Mouse (Mus musculus): ENCODE results near the gene Luc7l3. TPM values are rescaled to one million over a fixed set of nuclear protein-coding genes. Genes with fewer than 3 reads are reported as not detected.

The Luc7l3 gene
- total and polyA plus RNA-seq, 2 experiments = 4.6 to 20.1 TPM

GRCm38 (mm10) chr11:94327693-94328643 lies 6.2 kb upstream of the Luc7l3 start, which contains the start of gene Ankrd40:
Gene Ankrd40 (plus strand): TSS chr11:94328001.
- no peaks in the 10 kb centered on the region for H3K36me3 ChIP-seq (ENCODE audit: control insufficient read depth, insufficient read depth, low read length)
- H3K27me3 ChIP-seq (ENCODE audit: control insufficient read depth, insufficient read depth, low read length) = no peaks in the 10 kb centered on the region
- no peak for TF ChIP-seq CTCF (IDR thresholded peaks at IDR 0.05; ENCODE audit: low read depth, low read length)
- 0 out of 2 replicates have a peak, but pooled peaks have one; percentile 47 for TF ChIP-seq POLR2A (IDR thresholded peaks at IDR 0.05; ENCODE audit: extremely low read depth, insufficient read depth, low read length)
- H3K4me1 ChIP-seq (ENCODE audit: control insufficient read depth, insufficient read depth, low read length) = peaks cover 17% of the 10 kb centered on the region
- peak within 1 kb of the TSS; percentile 78 for H3K4me3 ChIP-seq (ENCODE audit: insufficient read depth, low read depth, low read length)
- peaks cover 8% of the 10 kb centered on the region; the same call in 1 of the 2 replicates for H3K79me2 ChIP-seq (ENCODE audit: control insufficient read depth, insufficient read depth, low read length)
- H3K9ac ChIP-seq (ENCODE audit: low read depth, low read length) = peak within 1 kb of the TSS; percentile 77
- peak; percentile 77 for DNase-seq (ENCODE audit: extremely low read depth, low read depth, low spot score)
- 1% methylated on average over 68 of the region's 78 CpGs for WGBS
- peak within 1 kb of the TSS; percentile 94 for H3K27ac ChIP-seq (replicated peaks; ENCODE audit: insufficient read depth, low read depth, low read length)

- WGBS = 18% methylated on average over 10 of the region's 10 CpGs
- peaks cover 19% of the 10 kb centered on the region for H3K4me1 ChIP-seq (ENCODE audit: control insufficient read depth, insufficient read depth, low read length)
- H3K9ac ChIP-seq (ENCODE audit: low read depth, low read length) = peak overlapping the region; percentile 57
- TF ChIP-seq CTCF (IDR thresholded peaks at IDR 0.05; ENCODE audit: low read depth, low read length) = no peak
- TF ChIP-seq POLR2A (IDR thresholded peaks at IDR 0.05; ENCODE audit: extremely low read depth, insufficient read depth, low read length) = no peak
- no peaks in the 10 kb centered on the region for H3K27me3 ChIP-seq (ENCODE audit: control insufficient read depth, insufficient read depth, low read length)
- no peaks in the 10 kb centered on the region for H3K36me3 ChIP-seq (ENCODE audit: control insufficient read depth, insufficient read depth, low read length)
- no peak for DNase-seq (ENCODE audit: extremely low read depth, low read depth, low spot score)
- peak overlapping the region; percentile 18 for H3K4me3 ChIP-seq (ENCODE audit: insufficient read depth, low read depth, low read length)
- peaks cover 6% of the 10 kb centered on the region; the same call in 1 of the 2 replicates for H3K79me2 ChIP-seq (ENCODE audit: control insufficient read depth, insufficient read depth, low read length)
- H3K27ac ChIP-seq (replicated peaks; ENCODE audit: insufficient read depth, low read depth, low read length) = peak overlapping the region; percentile 56
These were observed 5.2 kb upstream of the Luc7l3 start for GRCm38 (mm10) chr11:94326961-94327411.

GRCm38 (mm10) chr11:94324618-94325017 lies 2.8 kb upstream of the Luc7l3 start:
- WGBS = 96% methylated on average over 5 of the region's 5 CpGs
- H3K4me1 ChIP-seq (ENCODE audit: control insufficient read depth, insufficient read depth, low read length) = peaks cover 10% of the 10 kb centered on the region
- H3K4me3 ChIP-seq (ENCODE audit: insufficient read depth, low read depth, low read length) = no peak overlapping the region
- no peak overlapping the region for H3K9ac ChIP-seq (ENCODE audit: low read depth, low read length)
- no peaks in the 10 kb centered on the region for H3K36me3 ChIP-seq (ENCODE audit: control insufficient read depth, insufficient read depth, low read length)
- no peak for DNase-seq (ENCODE audit: extremely low read depth, low read depth, low spot score)
- no peak overlapping the region for H3K27ac ChIP-seq (replicated peaks; ENCODE audit: insufficient read depth, low read depth, low read length)
- peaks cover 16% of the 10 kb centered on the region; the same call in 1 of the 2 replicates for H3K79me2 ChIP-seq (ENCODE audit: control insufficient read depth, insufficient read depth, low read length)
- no peak for TF ChIP-seq POLR2A (IDR thresholded peaks at IDR 0.05; ENCODE audit: extremely low read depth, insufficient read depth, low read length)
- no peak for TF ChIP-seq CTCF (IDR thresholded peaks at IDR 0.05; ENCODE audit: low read depth, low read length)
- no peaks in the 10 kb centered on the region for H3K27me3 ChIP-seq (ENCODE audit: control insufficient read depth, insufficient read depth, low read length)

GRCm38 (mm10) chr11:94323271-94323925 lies 1.6 kb upstream of the Luc7l3 start:
- WGBS = 92% methylated on average over 5 of the region's 5 CpGs
- Histone ChIP-seq H3K9ac (ENCODE audit: low read depth, low read length) (no peak overlapping the region), H3K27ac (replicated peaks; ENCODE audit: insufficient read depth, low read depth, low read length) (no peak overlapping the region), H3K4me3 (ENCODE audit: insufficient read depth, low read depth, low read length) (no peak overlapping the region), H3K79me2 (ENCODE audit: control insufficient read depth, insufficient read depth, low read length) (peaks cover 24% of the 10 kb centered on the region; the same call in 1 of the 2 replicates), H3K27me3 (ENCODE audit: control insufficient read depth, insufficient read depth, low read length) (no peaks in the 10 kb centered on the region), H3K36me3 (ENCODE audit: control insufficient read depth, insufficient read depth, low read length) (no peaks in the 10 kb centered on the region), H3K4me1 (ENCODE audit: control insufficient read depth, insufficient read depth, low read length) (peaks cover 12% of the 10 kb centered on the region)
- TF ChIP-seq CTCF (IDR thresholded peaks at IDR 0.05; ENCODE audit: low read depth, low read length) = no peak
- no peak for TF ChIP-seq POLR2A (IDR thresholded peaks at IDR 0.05; ENCODE audit: extremely low read depth, insufficient read depth, low read length)
- DNase-seq (ENCODE audit: extremely low read depth, low read depth, low spot score) = no peak

- Histone ChIP-seq H3K79me2 (ENCODE audit: control insufficient read depth, insufficient read depth, low read length) (peaks cover 28% of the 10 kb centered on the region; the same call in 1 of the 2 replicates), H3K4me3 (ENCODE audit: insufficient read depth, low read depth, low read length) (no peak overlapping the region), H3K27me3 (ENCODE audit: control insufficient read depth, insufficient read depth, low read length) (no peaks in the 10 kb centered on the region), H3K36me3 (ENCODE audit: control insufficient read depth, insufficient read depth, low read length) (no peaks in the 10 kb centered on the region), H3K9ac (ENCODE audit: low read depth, low read length) (peak overlapping the region; percentile 37; the same call in 1 of the 2 replicates), H3K27ac (replicated peaks; ENCODE audit: insufficient read depth, low read depth, low read length) (peak overlapping the region; percentile 81), H3K4me1 (ENCODE audit: control insufficient read depth, insufficient read depth, low read length) (peaks cover 18% of the 10 kb centered on the region)
- WGBS = 34% methylated on average over 5 of the region's 5 CpGs
- TF ChIP-seq POLR2A (IDR thresholded peaks at IDR 0.05; ENCODE audit: extremely low read depth, insufficient read depth, low read length) (no peak), CTCF (IDR thresholded peaks at IDR 0.05; ENCODE audit: low read depth, low read length) (no peak)
- no peak for DNase-seq (ENCODE audit: extremely low read depth, low read depth, low spot score)
These were observed 848 bp upstream of the Luc7l3 start for GRCm38 (mm10) chr11:94322636-94323035.

All from liver, adult 2 months (tissue).